Mouse (Mus musculus) lung, adult 2 months (tissue): ENCODE data around the gene Shf. TPM values are rescaled to one million over a fixed set of nuclear protein-coding genes. Genes with fewer than 3 reads are reported as not detected.

Experiments used
- DNase-seq: peaks from one replicate; pipeline ENCODE4 v3.0.0; 2022
- H3K4me1 ChIP-seq: fragments of 200-500 bp; 2 replicates; pipeline ENCODE4 v1.6.1; 2011; ENCODE audit warnings: low read length; ENCODE audit not compliant: control insufficient read depth, insufficient read depth
- H3K4me3 ChIP-seq: fragments of 200-500 bp; replicated peaks from 2 replicates; pipeline ENCODE3; 2011; ENCODE audit warnings: low read depth, mild to moderate bottlenecking, control low read depth, low read length; ENCODE audit errors: extremely low read depth
- CTCF ChIP-seq: fragments of 200-500 bp; IDR thresholded peaks from 2 replicates; pipeline ENCODE4 v1.5.1; 2011; ENCODE audit warnings: mild to moderate bottlenecking, low read length, control low read depth; ENCODE audit not compliant: insufficient read depth
- POLR2A ChIP-seq: fragments of 200-500 bp; IDR thresholded peaks from 2 replicates; pipeline ENCODE4 v1.6.1; 2011; ENCODE audit warnings: low read depth, mild to moderate bottlenecking, control low read depth, low read length, borderline replicate concordance; ENCODE audit errors: extremely low read depth
- WGBS: fragments of 180-500 bp; shearing (Covaris S2); methylation state at CpG from one replicate; pipeline ENCODE4 v1.1.7; 2018; 5-methylcytosine and 5-hydroxymethylcytosine counted together
- polyA plus RNA-seq: library from polyadenylated mRNA; depleted of rRNA; stranded (reverse); fragments of >200 nt; gene quantifications from 2 replicates; pipeline ENCODE4 v1.2.3, GENCODE M21; 2012

The Shf gene
- polyA plus RNA-seq, 1 experiment, result 6.4 TPM

DNA sequence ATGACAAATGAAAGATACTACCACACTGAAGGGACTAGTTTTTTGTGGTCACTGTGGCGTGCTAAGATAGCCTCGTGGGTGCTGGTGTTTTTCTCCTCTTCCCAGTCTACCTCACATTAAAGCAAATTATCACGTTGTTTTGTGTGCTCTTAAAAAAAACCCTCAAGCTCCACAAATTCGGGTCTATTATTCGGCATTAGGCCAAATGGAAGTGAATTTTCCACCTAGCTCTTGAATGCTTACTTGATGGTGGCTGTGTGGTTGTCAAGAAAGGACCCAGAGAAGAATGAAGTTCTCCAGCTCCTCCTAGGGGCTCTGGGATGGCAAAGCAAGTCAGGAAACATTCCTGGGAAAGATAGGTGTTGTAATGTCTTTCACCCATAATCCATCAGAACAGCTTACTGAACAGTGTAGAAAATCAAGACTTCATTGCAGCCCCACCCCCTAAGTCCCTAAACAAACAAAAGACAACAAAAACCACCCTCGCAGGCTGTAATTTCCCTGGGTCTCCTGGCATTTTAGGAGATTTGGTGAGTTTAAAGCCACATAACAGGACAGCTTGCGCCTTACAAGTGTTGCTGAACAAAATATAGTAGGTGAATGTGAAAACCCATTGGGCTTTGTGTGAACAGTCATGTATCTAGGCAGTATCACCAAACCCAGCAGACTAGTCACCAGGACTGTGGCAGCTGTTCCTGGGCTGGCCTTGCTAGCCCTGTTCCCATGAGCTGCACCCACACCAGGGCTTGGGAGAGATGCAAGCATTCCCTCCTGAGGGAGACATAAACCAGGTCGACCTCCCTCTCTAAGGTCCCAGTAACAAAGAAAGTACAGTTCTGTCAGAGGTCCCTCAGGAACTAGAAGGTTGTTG is 9.7 kb upstream of the Shf start:
- Histone ChIP-seq H3K4me1 (peaks cover 2% of the 10 kb centered on the region; the same call in 1 of the 2 replicates), H3K4me3 (peak overlapping the region; percentile 37)
- WGBS, result 20% methylated on average over 8 of the region's 8 CpGs
- DNase-seq, result peak; percentile 20
- 0 out of 2 replicates have a peak, but pooled peaks have one; percentile 8 for TF ChIP-seq CTCF
- no peak for TF ChIP-seq POLR2A

- Histone ChIP-seq H3K4me3 (peak overlapping the region; percentile 76), H3K4me1 (peaks cover 2% of the 10 kb centered on the region; the same call in 1 of the 2 replicates)
- peak; percentile 77 for DNase-seq
- under 1% methylated on average over 26 of the region's 26 CpGs for WGBS
- TF ChIP-seq POLR2A (no peak; the same call in 1 of the 2 replicates), CTCF (no peak)
Measured at GRCm38 (mm10) chr2:122377751-122378246, 8.8 kb upstream of the Shf start.

DNA sequence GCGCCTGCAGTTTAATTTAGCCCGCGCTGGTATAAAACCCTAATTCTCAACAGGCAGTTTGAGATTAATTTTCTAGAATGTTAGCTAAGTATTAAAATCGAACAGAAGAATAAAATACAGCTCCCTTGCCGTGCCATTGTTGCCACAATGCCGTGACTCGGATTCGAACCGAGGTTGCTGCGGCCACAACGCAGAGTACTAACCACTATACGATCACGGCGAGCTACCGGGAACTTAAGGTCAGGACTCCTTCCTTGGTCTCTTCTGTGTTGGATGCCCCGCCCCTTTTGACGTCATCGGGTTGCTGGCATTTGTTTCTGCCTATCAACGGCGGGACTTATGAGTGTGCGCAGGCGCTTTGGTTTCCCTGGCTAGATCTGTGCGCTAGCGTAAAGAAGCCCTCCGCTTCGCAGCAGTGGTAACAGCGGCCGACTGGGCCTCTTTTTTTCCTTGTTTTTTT is 8.3 kb upstream of the Shf start:
- WGBS, result under 1% methylated on average over 28 of the region's 28 CpGs
- TF ChIP-seq POLR2A (peak; percentile 90; the same call in 1 of the 2 replicates), CTCF (no peak)
- Histone ChIP-seq H3K4me3 (peak overlapping the region; percentile 76), H3K4me1 (peaks cover 2% of the 10 kb centered on the region; the same call in 1 of the 2 replicates)
- DNase-seq, result peak; percentile 98

DNA sequence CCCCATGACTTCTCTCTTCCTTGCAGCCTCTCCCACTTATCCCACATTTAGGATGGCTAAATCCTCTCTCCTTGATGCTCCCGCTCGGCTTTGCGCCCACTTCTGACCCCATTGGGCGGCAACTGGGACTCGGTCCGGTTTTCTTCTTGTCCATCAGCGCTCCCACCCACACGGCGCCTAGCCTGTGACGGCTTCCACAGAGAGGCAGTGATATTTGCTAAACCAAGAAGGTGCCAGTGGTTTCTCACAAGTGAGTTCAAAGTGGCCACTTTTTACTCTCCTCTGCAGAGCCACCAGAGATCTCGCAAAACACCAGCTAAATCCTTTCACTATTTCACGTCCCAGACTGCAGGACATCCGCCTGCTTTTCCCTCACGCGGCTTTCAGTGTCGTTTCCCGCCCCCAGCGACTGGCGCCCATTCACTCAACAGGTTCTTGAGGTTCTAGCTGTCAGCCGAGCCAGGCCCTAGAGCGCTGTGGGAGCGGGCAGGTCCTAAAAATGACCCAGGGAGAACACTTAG is 7.1 kb upstream of the Shf start:
- no peak for DNase-seq
- TF ChIP-seq CTCF (no peak), POLR2A (no peak)
- H3K4me1 ChIP-seq, result peaks cover 2% of the 10 kb centered on the region; the same call in 1 of the 2 replicates
- H3K4me3 ChIP-seq, result peak overlapping the region; percentile 69
- under 1% methylated on average over 22 of the region's 22 CpGs for WGBS

DNA sequence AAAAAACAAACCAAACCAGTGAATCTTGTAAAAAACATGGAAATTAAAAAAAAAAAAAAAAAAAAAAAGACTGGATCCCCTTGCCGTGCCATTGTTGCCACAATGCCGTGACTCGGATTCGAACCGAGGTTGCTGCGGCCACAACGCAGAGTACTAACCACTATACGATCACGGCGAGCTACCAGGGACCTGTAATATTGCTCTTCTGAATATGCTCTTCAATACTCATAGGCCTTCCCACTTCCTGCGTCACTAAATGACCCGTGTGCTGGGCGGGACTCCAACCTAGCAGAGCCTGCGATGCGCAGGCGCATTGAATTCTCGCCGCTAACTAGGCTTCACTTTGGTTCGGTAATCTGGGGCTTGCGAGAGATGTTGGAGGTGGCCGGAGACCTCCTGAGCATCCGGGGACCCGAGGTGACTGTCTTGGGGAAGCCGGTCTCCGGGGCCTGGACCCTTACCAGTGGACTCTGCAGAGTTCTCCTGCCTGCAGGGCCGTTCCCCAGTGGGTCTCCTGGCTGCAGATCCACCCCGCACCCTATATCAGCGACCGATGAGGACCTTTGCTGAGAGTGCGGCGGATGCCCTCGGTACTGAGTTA is 6.5 kb upstream of the Shf start:
- WGBS, result under 1% methylated on average over 32 of the region's 32 CpGs
- peak; percentile 89 for DNase-seq
- Histone ChIP-seq H3K4me1 (peaks cover 2% of the 10 kb centered on the region; the same call in 1 of the 2 replicates), H3K4me3 (peak overlapping the region; percentile 69)
- TF ChIP-seq POLR2A (peak; percentile 58; the same call in 1 of the 2 replicates), CTCF (no peak)

GRCm38 (mm10) chr2:122374666-122375331 is 5.8 kb upstream of the Shf start:
- 23% methylated on average over 23 of the region's 23 CpGs for WGBS
- H3K4me3 ChIP-seq, result peak overlapping the region; percentile 59
- peaks cover 2% of the 10 kb centered on the region; the same call in 1 of the 2 replicates for H3K4me1 ChIP-seq
- no peak for TF ChIP-seq CTCF
- no peak for TF ChIP-seq POLR2A
- no peak for DNase-seq

DNA sequence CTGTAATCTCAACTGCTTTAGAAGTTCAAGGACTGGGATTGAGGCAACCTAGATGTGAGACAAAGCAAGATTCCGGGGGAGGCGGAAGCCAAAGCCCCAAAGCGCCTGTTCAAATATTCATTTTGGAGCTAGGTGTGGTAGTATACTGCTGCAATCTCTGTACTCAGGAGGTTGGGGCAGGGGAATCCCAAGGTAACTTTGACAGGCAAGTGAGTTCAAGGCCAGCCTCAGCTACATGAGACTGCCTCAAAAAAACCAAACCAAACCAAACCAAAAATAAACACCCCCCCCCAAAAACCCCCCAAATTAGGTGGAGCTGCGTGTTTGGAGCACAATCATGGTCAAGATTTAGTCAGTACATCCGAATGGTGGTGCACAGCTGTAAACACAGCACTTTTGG is 5.0 kb upstream of the Shf start:
- no peak for TF ChIP-seq CTCF
- TF ChIP-seq POLR2A, result no peak
- WGBS, result 78% methylated on average over 5 of the region's 5 CpGs

GRCm38 (mm10) chr2:122372541-122372940 is 3.6 kb upstream of the Shf start:
- DNase-seq, result no peak

More for the DNA sequence above, 5.0 kb upstream of the Shf start:
- no peak overlapping the region for H3K4me3 ChIP-seq
- H3K4me1 ChIP-seq, result peaks cover 2% of the 10 kb centered on the region; the same call in 1 of the 2 replicates
- no peak for DNase-seq

GRCm38 (mm10) chr2:122372067-122372466 is 3.1 kb upstream of the Shf start:
- WGBS, result 80% methylated on average over 3 of the region's 3 CpGs
- no peak for DNase-seq
- TF ChIP-seq POLR2A, result no peak
- no peak for TF ChIP-seq CTCF

More at GRCm38 (mm10) chr2:122372541-122372940, 3.6 kb upstream of the Shf start:
- Histone ChIP-seq H3K4me1 (0 out of 2 replicates have a peak, but pooled peaks cover 2% of the 10 kb centered on the region), H3K4me3 (no peak overlapping the region)
- 91% methylated on average over 1 of the region's 1 CpGs for WGBS
- no peak for TF ChIP-seq POLR2A
- no peak for TF ChIP-seq CTCF

More at GRCm38 (mm10) chr2:122372067-122372466, 3.1 kb upstream of the Shf start:
- no peak overlapping the region for H3K4me3 ChIP-seq
- H3K4me1 ChIP-seq, result 0 out of 2 replicates have a peak, but pooled peaks cover 2% of the 10 kb centered on the region
